Mouse (Mus musculus) embryonic facial prominence, embryonic 13.5 days (tissue): ENCODE results near the gene Ccl27a. TPM values are rescaled to one million over a fixed set of nuclear protein-coding genes. Genes with fewer than 3 reads are reported as not detected.

Experiments
- ATAC-seq: fragments of 200-750 bp; cut with Nextera tagmentation; 2 replicates; pipeline ENCODE4 v1.8.0; 2017; ENCODE audit warnings: low read depth; ENCODE audit not compliant: insufficient number of reproducible peaks, insufficient read depth, low FRiP score, low TSS enrichment
- H3K27ac ChIP-seq: fragments of 300-500 bp; sonication (generic); 2 replicates; pipeline ENCODE4 v1.5.1; 2015; ENCODE audit warnings: moderate library complexity, mild to moderate bottlenecking, inconsistent platforms
- H3K27me3 ChIP-seq: fragments of 300-500 bp; sonication (generic); 2 replicates; pipeline ENCODE4 v1.6.1; 2015; ENCODE audit warnings: mild to moderate bottlenecking, inconsistent platforms
- H3K36me3 ChIP-seq: fragments of 300-500 bp; sonication (generic); 2 replicates; pipeline ENCODE4 v1.6.1; 2015; ENCODE audit warnings: mild to moderate bottlenecking, inconsistent platforms
- H3K4me1 ChIP-seq: fragments of 300-500 bp; sonication (generic); 2 replicates; pipeline ENCODE4 v1.6.1; 2015; ENCODE audit warnings: inconsistent platforms
- H3K4me2 ChIP-seq: fragments of 300-500 bp; sonication (generic); 2 replicates; pipeline ENCODE4 v1.6.1; 2015; ENCODE audit warnings: moderate library complexity, mild to moderate bottlenecking, inconsistent platforms
- H3K4me3 ChIP-seq: fragments of 300-500 bp; sonication (generic); 2 replicates; pipeline ENCODE4 v1.5.1; 2015; ENCODE audit warnings: mild to moderate bottlenecking, inconsistent platforms
- H3K9ac ChIP-seq: fragments of 300-500 bp; sonication (generic); 2 replicates; pipeline ENCODE4 v1.6.1; 2015; ENCODE audit warnings: mild to moderate bottlenecking, inconsistent platforms
- H3K9me3 ChIP-seq: fragments of 300-500 bp; sonication (generic); 2 replicates; pipeline ENCODE4 v1.6.1; 2016; ENCODE audit warnings: inconsistent platforms
- WGBS: fragments of 180-500 bp; shearing (Covaris S2); methylation state at CpG from one replicate; pipeline ENCODE4 v1.1.7; 2015; ENCODE audit warnings: mixed read lengths; 5-methylcytosine and 5-hydroxymethylcytosine counted together
- polyA plus RNA-seq: library from polyadenylated mRNA; unstranded; fragments of >200 nt; fragmentation: Nextera tagmentation; extraction: Ambion mirVana; gene quantifications from 2 replicates; pipeline ENCODE4 v1.2.1, GENCODE M21; 2015

Gene Ccl27a
- polyA plus RNA-seq, 1 experiment from 2014 or later: 65.5 TPM

GRCm38 (mm10) chr4:41762099-41762687 lies 11.9 kb downstream of the Ccl27a start:
- ATAC-seq: peak; percentile 82
- H3K4me2 ChIP-seq: peak overlapping the region; percentile 95
- no peaks in the 10 kb centered on the region for H3K9me3 ChIP-seq
- H3K4me3 ChIP-seq: peak overlapping the region; percentile 61
- 20% methylated on average over 8 of the region's 8 CpGs for WGBS
- H3K27me3 ChIP-seq: no peaks in the 10 kb centered on the region
- H3K4me1 ChIP-seq: peaks cover 41% of the 10 kb centered on the region
- H3K27ac ChIP-seq: peak overlapping the region; percentile 99
- peak overlapping the region; percentile 82 for H3K9ac ChIP-seq
- peaks cover 30% of the 10 kb centered on the region for H3K36me3 ChIP-seq

- peak overlapping the region; percentile 82 for H3K9ac ChIP-seq
- ATAC-seq: 0 out of 2 replicates have a peak, but pooled peaks have one; percentile 1
- peak overlapping the region; percentile 61 for H3K4me3 ChIP-seq
- H3K4me2 ChIP-seq: peak overlapping the region; percentile 95
- no peaks in the 10 kb centered on the region for H3K27me3 ChIP-seq
- H3K4me1 ChIP-seq: peaks cover 44% of the 10 kb centered on the region
- H3K36me3 ChIP-seq: peaks cover 28% of the 10 kb centered on the region
- H3K9me3 ChIP-seq: no peaks in the 10 kb centered on the region
- H3K27ac ChIP-seq: peak overlapping the region; percentile 99
These were observed 12.4 kb downstream of the Ccl27a start for GRCm38 (mm10) chr4:41761680-41762079.

- no peak for ATAC-seq
- 23% methylated on average over 4 of the region's 4 CpGs for WGBS
These were observed 13.1 kb downstream of the Ccl27a start for GRCm38 (mm10) chr4:41760911-41761310.

DNA sequence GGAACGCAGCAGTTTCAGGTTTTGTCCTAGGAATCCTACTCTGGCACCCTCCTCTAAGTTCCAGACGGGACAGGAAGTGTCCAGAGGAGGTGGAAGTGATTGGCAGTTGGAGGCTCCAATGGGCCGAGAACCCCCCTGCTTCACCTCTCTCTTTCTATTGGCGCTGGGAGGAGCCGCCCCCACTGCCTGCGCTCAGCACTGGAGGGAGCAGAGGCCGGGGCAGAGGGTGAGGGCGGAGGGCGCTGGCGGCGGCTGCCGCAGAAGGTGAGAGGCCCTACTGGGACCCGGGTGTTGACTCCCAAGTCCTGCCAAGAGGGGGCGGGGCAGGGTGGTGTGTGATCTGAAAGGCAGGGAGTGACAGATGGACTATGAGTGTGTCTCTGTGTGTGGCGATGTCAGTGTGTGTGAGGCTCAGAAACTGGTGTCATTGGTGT lies 13.7 kb downstream of the Ccl27a start:
- WGBS: under 1% methylated on average over 15 of the region's 15 CpGs
- peak; percentile 82 for ATAC-seq

More at GRCm38 (mm10) chr4:41760911-41761310, 13.1 kb downstream of the Ccl27a start:
- H3K36me3 ChIP-seq: peaks cover 24% of the 10 kb centered on the region
- H3K4me1 ChIP-seq: peaks cover 49% of the 10 kb centered on the region
- no peaks in the 10 kb centered on the region for H3K9me3 ChIP-seq
- peak overlapping the region; percentile 61 for H3K4me3 ChIP-seq
- no peaks in the 10 kb centered on the region for H3K27me3 ChIP-seq
- H3K4me2 ChIP-seq: peak overlapping the region; percentile 95
- H3K9ac ChIP-seq: peak overlapping the region; percentile 82
- peak overlapping the region; percentile 99 for H3K27ac ChIP-seq

DNA sequence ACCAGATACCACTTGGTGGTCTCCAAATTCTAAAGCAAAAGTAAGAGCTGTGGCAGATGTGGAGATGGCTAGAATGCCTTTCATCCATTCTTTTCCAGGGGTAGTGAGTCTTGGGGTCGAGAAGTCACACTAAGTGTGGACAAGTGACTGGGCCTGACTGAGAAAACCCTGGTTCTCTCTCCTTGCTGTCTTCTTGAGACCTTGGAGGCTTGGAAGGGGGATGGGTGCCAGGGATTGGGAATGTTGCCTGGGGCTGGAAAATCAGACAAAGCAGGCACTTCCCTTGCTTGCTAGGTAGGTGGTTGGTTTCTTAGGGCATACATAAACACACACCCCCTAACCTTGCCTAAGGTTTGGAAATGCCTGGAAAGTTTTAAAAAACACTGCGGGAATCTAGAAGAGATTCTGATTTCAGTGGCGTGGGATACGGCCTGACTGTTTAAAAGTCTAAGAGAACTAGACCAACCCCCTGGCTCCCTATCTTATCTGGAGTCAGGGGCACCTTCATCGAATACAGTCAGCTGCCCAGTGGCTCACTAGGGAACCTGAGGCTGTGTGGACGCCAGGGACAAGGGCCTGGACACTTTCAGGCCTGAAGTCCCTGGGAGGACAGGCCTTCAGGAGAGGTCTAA lies 14.3 kb downstream of the Ccl27a start:
- H3K4me3 ChIP-seq: peak overlapping the region; percentile 61
- 32% methylated on average over 6 of the region's 6 CpGs for WGBS
- H3K9ac ChIP-seq: peak overlapping the region; percentile 82
- H3K4me1 ChIP-seq: peaks cover 52% of the 10 kb centered on the region
- no peak for ATAC-seq
- no peaks in the 10 kb centered on the region for H3K9me3 ChIP-seq
- H3K4me2 ChIP-seq: peak overlapping the region; percentile 95
- no peaks in the 10 kb centered on the region for H3K27me3 ChIP-seq
- peaks cover 24% of the 10 kb centered on the region for H3K36me3 ChIP-seq
- H3K27ac ChIP-seq: peak overlapping the region; percentile 99

More for the DNA sequence above, 13.7 kb downstream of the Ccl27a start:
- H3K9me3 ChIP-seq: no peaks in the 10 kb centered on the region
- no peaks in the 10 kb centered on the region for H3K27me3 ChIP-seq
- H3K9ac ChIP-seq: peak overlapping the region; percentile 82
- peaks cover 24% of the 10 kb centered on the region for H3K36me3 ChIP-seq
- peaks cover 49% of the 10 kb centered on the region for H3K4me1 ChIP-seq
- peak overlapping the region; percentile 95 for H3K4me2 ChIP-seq
- H3K4me3 ChIP-seq: peak overlapping the region; percentile 61
- peak overlapping the region; percentile 99 for H3K27ac ChIP-seq

GRCm38 (mm10) chr4:41759206-41759605 lies 14.8 kb downstream of the Ccl27a start:
- peaks cover 24% of the 10 kb centered on the region for H3K36me3 ChIP-seq
- peaks cover 56% of the 10 kb centered on the region for H3K4me1 ChIP-seq
- peak overlapping the region; percentile 99 for H3K27ac ChIP-seq
- no peak for ATAC-seq
- no peaks in the 10 kb centered on the region for H3K9me3 ChIP-seq
- H3K4me3 ChIP-seq: no peak overlapping the region
- H3K27me3 ChIP-seq: no peaks in the 10 kb centered on the region
- peak overlapping the region; percentile 82; the same call in 1 of the 2 replicates for H3K9ac ChIP-seq
- no peak overlapping the region for H3K4me2 ChIP-seq
- 81% methylated on average over 9 of the region's 9 CpGs for WGBS

GRCm38 (mm10) chr4:41758701-41759100 lies 15.3 kb downstream of the Ccl27a start:
- Histone ChIP-seq H3K4me3 (no peak overlapping the region), H3K36me3 (peaks cover 24% of the 10 kb centered on the region), H3K9me3 (no peaks in the 10 kb centered on the region), H3K4me2 (no peak overlapping the region), H3K9ac (no peak overlapping the region), H3K27ac (0 out of 2 replicates have a peak overlapping the region, but pooled peaks have one; percentile 99), H3K27me3 (no peaks in the 10 kb centered on the region), H3K4me1 (peaks cover 53% of the 10 kb centered on the region)
- WGBS: 90% methylated on average over 4 of the region's 4 CpGs
- ATAC-seq: no peak

DNA sequence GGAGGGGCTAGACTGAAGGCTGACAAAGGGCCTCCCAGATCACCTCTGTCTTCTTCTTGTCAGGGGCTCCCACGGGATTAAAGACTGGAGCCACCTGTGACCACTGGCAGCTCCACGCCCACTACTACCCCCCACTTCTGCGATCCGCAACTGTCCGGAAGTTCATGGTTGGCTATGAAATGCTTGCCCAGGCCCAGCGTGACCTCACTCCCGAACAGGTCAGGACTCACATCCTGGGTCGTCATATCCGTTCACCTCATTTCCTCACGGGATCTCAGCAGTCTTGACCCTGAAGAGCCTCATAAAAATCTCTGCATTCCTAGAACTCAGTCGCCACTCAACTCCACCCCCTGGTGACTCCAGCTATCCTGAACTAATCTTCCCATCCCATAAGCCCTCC lies 16.0 kb downstream of the Ccl27a start:
- H3K4me2 ChIP-seq: no peak overlapping the region
- no peaks in the 10 kb centered on the region for H3K27me3 ChIP-seq
- H3K4me3 ChIP-seq: no peak overlapping the region
- H3K9me3 ChIP-seq: no peaks in the 10 kb centered on the region
- H3K9ac ChIP-seq: no peak overlapping the region
- peaks cover 24% of the 10 kb centered on the region for H3K36me3 ChIP-seq
- ATAC-seq: no peak
- no peak overlapping the region for H3K27ac ChIP-seq
- WGBS: 84% methylated on average over 11 of the region's 11 CpGs
- H3K4me1 ChIP-seq: peaks cover 48% of the 10 kb centered on the region

DNA sequence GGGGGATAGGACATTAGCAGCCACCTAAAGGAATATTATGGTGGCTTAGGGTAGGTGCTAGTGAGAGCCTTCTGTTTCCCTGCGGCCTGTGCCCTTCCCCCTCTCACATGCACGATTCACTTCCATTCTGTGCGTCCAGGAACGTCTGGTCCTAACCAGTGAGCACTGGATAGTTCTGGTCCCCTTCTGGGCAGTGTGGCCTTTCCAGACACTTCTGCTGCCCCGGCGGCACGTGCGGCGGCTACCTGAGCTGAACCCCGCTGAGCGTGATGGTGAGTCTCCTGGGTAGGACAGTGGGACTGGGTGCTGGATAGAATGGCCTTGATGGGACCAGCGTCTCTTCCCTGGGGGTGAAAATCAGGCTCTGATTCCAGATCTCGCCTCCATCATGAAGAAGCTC lies 16.7 kb downstream of the Ccl27a start:
- H3K4me1 ChIP-seq: peaks cover 42% of the 10 kb centered on the region
- H3K36me3 ChIP-seq: peaks cover 24% of the 10 kb centered on the region
- no peak overlapping the region for H3K9ac ChIP-seq
- no peaks in the 10 kb centered on the region for H3K9me3 ChIP-seq
- H3K4me2 ChIP-seq: no peak overlapping the region
- H3K4me3 ChIP-seq: no peak overlapping the region
- no peak for ATAC-seq
- no peaks in the 10 kb centered on the region for H3K27me3 ChIP-seq
- 88% methylated on average over 13 of the region's 13 CpGs for WGBS
- no peak overlapping the region for H3K27ac ChIP-seq

- Histone ChIP-seq H3K9ac (peak overlapping the region; percentile 77), H3K4me1 (peaks cover 33% of the 10 kb centered on the region), H3K36me3 (peaks cover 24% of the 10 kb centered on the region), H3K27ac (peak overlapping the region; percentile 28; the same call in 1 of the 2 replicates), H3K27me3 (no peaks in the 10 kb centered on the region), H3K4me3 (peak overlapping the region; percentile 65), H3K4me2 (peak overlapping the region; percentile 78), H3K9me3 (no peaks in the 10 kb centered on the region)
- WGBS: 81% methylated on average over 8 of the region's 8 CpGs
- ATAC-seq: no peak
These were observed 17.6 kb downstream of the Ccl27a start for GRCm38 (mm10) chr4:41756440-41756839.

GRCm38 (mm10) chr4:41755338-41756305 lies 18.4 kb downstream of the Ccl27a start, which contains the start of gene Sigmar1:
TSS of gene Sigmar1 (minus strand) at chr4:41756157.
- Histone ChIP-seq H3K27me3 (no peaks in the 10 kb centered on the region), H3K4me1 (peaks cover 26% of the 10 kb centered on the region), H3K4me3 (peak within 1 kb of the TSS; percentile 65), H3K27ac (peak within 1 kb of the TSS; percentile 93), H3K9me3 (no peaks in the 10 kb centered on the region), H3K36me3 (peaks cover 24% of the 10 kb centered on the region), H3K9ac (peak within 1 kb of the TSS; percentile 77), H3K4me2 (peak within 1 kb of the TSS; percentile 78)
- ATAC-seq: peak; percentile 40; the same call in 1 of the 2 replicates
- 0% methylated on average over 57 of the region's 57 CpGs for WGBS
